Mouse (Mus musculus) bone marrow macrophage, adult 2 months (primary cell): ENCODE results near the gene Serpinb7. TPM values are rescaled to one million over a fixed set of nuclear protein-coding genes. Genes with fewer than 3 reads are reported as not detected.

Experiments used
- H3K27ac ChIP-seq: 2 replicates; pipeline ENCODE4 v1.5.1; 2012; ENCODE audit warnings: low read depth, low read length; ENCODE audit not compliant: insufficient read depth
- H3K4me1 ChIP-seq: 2 replicates; pipeline ENCODE4 v1.6.1; 2012; ENCODE audit warnings: low read length; ENCODE audit not compliant: control insufficient read depth, insufficient read depth
- H3K4me3 ChIP-seq: 2 replicates; pipeline ENCODE4 v1.5.1; 2012; ENCODE audit warnings: mild to moderate bottlenecking, low read length, moderate library complexity; ENCODE audit not compliant: insufficient read depth
- CTCF ChIP-seq: IDR thresholded peaks from 2 replicates; pipeline ENCODE4 v1.5.1; 2012; ENCODE audit warnings: low read depth, mild to moderate bottlenecking, low read length, moderate library complexity
- POLR2A ChIP-seq: IDR thresholded peaks from 2 replicates; pipeline ENCODE4 v1.6.1; 2012; ENCODE audit warnings: mild to moderate bottlenecking, low read depth, low read length, borderline replicate concordance
- polyA plus RNA-seq: library from polyadenylated mRNA; stranded (reverse); fragments of >200 nt; gene quantifications from 2 replicates; pipeline ENCODE4 v1.2.4, GENCODE M21; 2012; ENCODE audit not compliant: missing spikeins, insufficient read depth, insufficient read length

Serpinb7 gene
- polyA plus RNA-seq, 1 experiment: not detected

- TF ChIP-seq POLR2A (no peak), CTCF (no peak)
- H3K4me3 ChIP-seq: no peak overlapping the region
- H3K27ac ChIP-seq: no peak overlapping the region
- peaks cover 18% of the 10 kb centered on the region for H3K4me1 ChIP-seq
These were observed 14.9 kb upstream of the Serpinb7 start for GRCm38 (mm10) chr1:107384532-107384931.

- peak overlapping the region; percentile 71 for H3K27ac ChIP-seq
- no peak for TF ChIP-seq CTCF
- peaks cover 17% of the 10 kb centered on the region for H3K4me1 ChIP-seq
- H3K4me3 ChIP-seq: no peak overlapping the region
These were observed 9.7 kb upstream of the Serpinb7 start for GRCm38 (mm10) chr1:107389753-107390152.

DNA sequence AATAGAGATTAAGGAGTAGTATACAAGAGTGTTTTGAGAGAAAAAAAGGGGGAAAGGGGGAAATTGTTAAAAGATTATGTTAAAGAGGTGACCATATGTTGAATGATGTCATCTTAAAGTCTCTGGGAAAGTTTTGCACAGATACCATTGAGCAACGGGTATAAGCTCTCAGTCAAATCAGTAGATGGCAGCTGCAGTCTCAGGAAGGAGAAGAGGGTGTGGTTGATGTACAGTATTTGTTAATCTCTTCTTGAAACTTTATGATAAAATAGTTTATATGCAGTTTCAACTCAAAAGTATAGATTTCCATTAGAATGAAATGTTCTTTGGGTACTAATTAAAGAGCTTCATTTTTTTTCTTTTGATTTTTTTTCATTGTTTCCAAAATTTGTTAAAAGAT lies 2.0 kb upstream of the Serpinb7 start:
- H3K4me1 ChIP-seq: peaks cover 11% of the 10 kb centered on the region
- H3K27ac ChIP-seq: no peak overlapping the region

DNA sequence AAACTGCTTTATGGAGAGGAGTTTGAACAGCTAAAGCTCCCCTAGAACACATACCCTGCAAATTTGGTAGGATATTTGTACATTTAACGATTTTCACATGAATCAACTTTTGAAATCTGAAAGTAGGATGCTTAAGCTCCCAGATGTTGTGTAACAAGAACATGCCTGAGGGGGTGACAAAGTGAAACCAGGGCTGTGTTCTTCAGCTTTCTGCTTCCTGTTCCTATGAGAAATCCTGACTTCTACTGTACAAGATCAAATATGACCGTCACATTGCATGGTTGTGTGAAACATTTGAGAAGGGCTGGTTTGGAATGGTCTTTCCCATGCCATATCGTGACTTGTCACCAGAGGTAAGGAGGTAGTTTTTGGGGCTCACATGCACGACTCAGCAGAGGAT lies 2.6 kb downstream of the Serpinb7 start:
- no peak for TF ChIP-seq POLR2A
- no peak for TF ChIP-seq CTCF
- no peak overlapping the region for H3K4me3 ChIP-seq
- H3K27ac ChIP-seq: no peak overlapping the region
- peaks cover 11% of the 10 kb centered on the region for H3K4me1 ChIP-seq

More for the DNA sequence above, 2.0 kb upstream of the Serpinb7 start:
- TF ChIP-seq POLR2A (no peak), CTCF (no peak)
- H3K4me3 ChIP-seq: no peak overlapping the region

- no peaks in the 10 kb centered on the region for H3K4me1 ChIP-seq
- TF ChIP-seq POLR2A: no peak
- TF ChIP-seq CTCF: no peak
- no peak overlapping the region for H3K4me3 ChIP-seq
- no peak overlapping the region for H3K27ac ChIP-seq
These were observed 15.2 kb downstream of the Serpinb7 start for GRCm38 (mm10) chr1:107414650-107415049.

GRCm38 (mm10) chr1:107422487-107422886 lies 23.0 kb downstream of the Serpinb7 start:
- TF ChIP-seq POLR2A (no peak), CTCF (no peak)
- H3K27ac ChIP-seq: no peak overlapping the region
- no peaks in the 10 kb centered on the region for H3K4me1 ChIP-seq
- H3K4me3 ChIP-seq: no peak overlapping the region

DNA sequence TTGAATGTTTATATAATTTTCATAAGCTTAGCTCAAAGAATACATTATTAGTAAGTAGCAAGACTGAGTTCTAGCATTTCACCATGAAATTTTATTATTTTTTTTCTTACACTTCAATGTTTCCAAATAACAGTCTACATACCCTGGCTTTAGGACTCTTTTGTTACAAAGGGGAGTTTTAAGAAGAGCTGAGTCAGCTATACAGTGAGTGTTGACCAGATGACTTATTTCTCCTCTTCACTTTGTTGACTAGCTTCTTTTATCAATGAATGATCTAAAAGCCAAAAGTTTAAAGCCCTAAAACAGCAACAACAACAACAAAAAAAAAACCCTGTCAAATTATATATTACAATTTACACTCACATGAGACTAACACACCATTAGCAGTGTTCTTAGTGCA lies 31.8 kb downstream of the Serpinb7 start:
- H3K4me3 ChIP-seq: no peak overlapping the region
- H3K27ac ChIP-seq: no peak overlapping the region

GRCm38 (mm10) chr1:107435528-107435927 lies 36.1 kb downstream of the Serpinb7 start:
- TF ChIP-seq POLR2A: no peak
- no peak for TF ChIP-seq CTCF
- H3K4me3 ChIP-seq: no peak overlapping the region
- no peak overlapping the region for H3K27ac ChIP-seq
- no peaks in the 10 kb centered on the region for H3K4me1 ChIP-seq

More for the DNA sequence above, 31.8 kb downstream of the Serpinb7 start:
- TF ChIP-seq POLR2A: no peak
- TF ChIP-seq CTCF: no peak
- H3K4me1 ChIP-seq: no peaks in the 10 kb centered on the region

GRCm38 (mm10) chr1:107439462-107439861 lies 40.0 kb downstream of the Serpinb7 start:
- H3K4me1 ChIP-seq: no peaks in the 10 kb centered on the region
- no peak overlapping the region for H3K27ac ChIP-seq
- no peak for TF ChIP-seq CTCF
- TF ChIP-seq POLR2A: no peak
- no peak overlapping the region for H3K4me3 ChIP-seq

DNA sequence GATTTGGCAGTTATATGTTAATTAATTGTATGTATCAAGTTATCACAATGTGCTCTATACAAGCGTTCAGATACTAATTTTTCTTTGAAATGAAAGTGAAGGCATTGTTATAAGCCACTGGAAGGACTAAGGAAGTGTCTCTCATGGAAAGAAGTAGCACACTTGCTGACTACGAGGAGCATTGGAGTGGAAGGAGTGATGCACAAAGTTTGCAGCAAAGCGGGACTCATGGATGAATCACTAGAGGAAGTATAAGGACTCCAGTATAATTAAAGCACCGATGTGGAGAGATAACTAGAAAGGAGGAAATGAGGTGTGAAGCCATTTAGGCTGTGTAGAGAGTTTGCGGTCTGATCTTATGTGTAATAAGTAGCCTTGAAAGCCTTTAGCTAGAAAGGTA lies 45.9 kb downstream of the Serpinb7 start:
- TF ChIP-seq CTCF: no peak
- TF ChIP-seq POLR2A: no peak
- Histone ChIP-seq H3K4me1 (peaks cover 3% of the 10 kb centered on the region; the same call in 1 of the 2 replicates), H3K27ac (no peak overlapping the region), H3K4me3 (no peak overlapping the region)
